Mouse (Mus musculus): Measurements from ENCODE around the gene Ahdc1.

DNA sequence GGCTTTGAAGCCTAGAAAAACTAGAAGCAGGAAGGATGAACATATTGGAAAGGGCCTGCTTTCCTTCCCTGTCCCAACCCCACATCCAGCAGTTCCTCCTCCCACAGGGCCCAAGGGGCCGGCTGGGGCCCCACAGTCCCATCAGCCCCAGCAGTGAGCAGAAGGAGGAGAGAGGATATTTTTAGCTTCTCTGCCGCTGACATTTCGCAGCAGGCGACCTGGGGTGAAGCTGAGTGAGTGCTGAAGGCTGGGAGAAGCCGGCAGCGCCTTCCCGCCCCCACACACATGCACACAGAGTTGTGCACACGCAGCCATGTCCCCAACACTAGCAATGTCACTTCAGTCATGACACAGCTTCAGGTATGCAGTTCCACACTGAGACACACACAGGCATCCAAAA, 76.8 kb downstream of the Ahdc1 start:
- no peak for TF ChIP-seq CTCF (IDR thresholded peaks at IDR 0.05; ENCODE audit: low read depth)
- no peak for TF ChIP-seq EP300 (IDR thresholded peaks at IDR 0.05; ENCODE audit: low read depth)

Data from liver, embryonic 14.5 days (tissue).